Mouse (Mus musculus): Measurements from ENCODE around the gene E2f1.

E2f1 gene

GRCm38 (mm10) chr2:154552424-154552907, 17.2 kb downstream of the E2f1 start:
- DNase-seq (ENCODE audit: inconsistent ontology term) = peak; percentile 87

GRCm38 (mm10) chr2:154551927-154552326, 17.8 kb downstream of the E2f1 start:
- DNase-seq (ENCODE audit: inconsistent ontology term) = no peak

DNA sequence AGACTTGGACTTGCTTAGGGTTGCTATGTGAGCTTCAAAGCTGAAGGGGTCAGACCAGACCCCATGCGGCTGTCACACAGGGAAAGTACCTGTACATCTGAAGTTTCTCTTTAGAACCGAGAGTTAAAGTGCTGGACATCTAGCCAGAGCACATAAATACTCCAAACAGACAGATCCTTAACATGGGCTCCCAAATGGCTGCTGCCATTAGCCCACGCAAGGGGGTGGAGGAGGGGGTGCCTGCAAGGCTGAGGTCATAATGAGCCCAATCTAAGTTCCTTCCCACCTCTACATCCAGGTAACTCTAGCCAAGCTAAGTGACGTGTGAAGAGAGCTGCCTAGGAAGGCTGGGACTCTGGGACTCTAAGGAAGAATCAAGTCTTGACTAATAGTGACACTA, 18.2 kb downstream of the E2f1 start, which contains the start of gene Actl10:
TSS of gene Actl10 (plus strand) at position 301 of the 400 bp plus-strand sequence.
- no peak for DNase-seq (ENCODE audit: inconsistent ontology term)

GRCm38 (mm10) chr2:154550937-154551336, 18.8 kb downstream of the E2f1 start:
- no peak for DNase-seq (ENCODE audit: inconsistent ontology term)

GRCm38 (mm10) chr2:154549886-154550189, 19.9 kb downstream of the E2f1 start:
- no peak for DNase-seq (ENCODE audit: inconsistent ontology term)

DNA sequence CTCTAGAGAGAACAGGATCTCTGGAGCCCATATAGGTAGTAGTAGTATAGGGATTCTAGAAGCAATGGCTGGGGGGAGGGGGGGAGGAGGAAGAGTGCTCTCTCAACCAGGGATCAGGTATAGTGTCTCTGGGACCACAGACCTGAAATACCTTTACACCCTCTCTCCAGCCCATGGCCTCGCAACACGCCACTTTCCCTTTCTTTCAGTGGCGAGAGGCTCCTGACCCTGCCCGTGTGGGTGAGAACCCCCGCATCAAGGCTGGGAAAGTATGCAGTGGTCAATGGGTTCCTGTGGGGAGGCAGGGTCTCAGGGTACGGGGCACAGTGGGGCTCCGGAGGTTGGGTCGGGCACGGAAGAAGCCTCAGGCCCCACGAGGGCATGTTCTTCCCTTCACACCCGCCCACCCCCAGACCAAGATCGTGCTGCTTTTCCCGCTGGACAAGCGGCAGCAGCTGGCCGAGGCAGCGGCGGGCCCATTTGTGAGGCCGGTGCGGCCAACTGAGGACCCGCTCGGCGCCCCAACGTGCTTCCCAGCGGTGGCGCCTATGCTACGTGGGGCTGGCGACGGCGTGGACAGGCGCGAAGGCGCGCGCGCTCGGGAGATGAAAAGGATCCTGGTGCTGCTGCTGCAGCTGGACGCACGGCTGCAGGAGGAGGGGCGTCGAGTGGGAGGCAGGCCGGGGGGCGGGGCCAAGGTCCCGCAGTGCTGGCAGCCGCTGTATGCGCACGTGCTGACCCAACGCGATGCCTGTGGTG, 20.4 kb downstream of the E2f1 start:
- DNase-seq (ENCODE audit: inconsistent ontology term) = peak; percentile 75

GRCm38 (mm10) chr2:154548688-154549087, 21.0 kb downstream of the E2f1 start:
- peak; percentile 56 for DNase-seq (ENCODE audit: inconsistent ontology term)

DNA sequence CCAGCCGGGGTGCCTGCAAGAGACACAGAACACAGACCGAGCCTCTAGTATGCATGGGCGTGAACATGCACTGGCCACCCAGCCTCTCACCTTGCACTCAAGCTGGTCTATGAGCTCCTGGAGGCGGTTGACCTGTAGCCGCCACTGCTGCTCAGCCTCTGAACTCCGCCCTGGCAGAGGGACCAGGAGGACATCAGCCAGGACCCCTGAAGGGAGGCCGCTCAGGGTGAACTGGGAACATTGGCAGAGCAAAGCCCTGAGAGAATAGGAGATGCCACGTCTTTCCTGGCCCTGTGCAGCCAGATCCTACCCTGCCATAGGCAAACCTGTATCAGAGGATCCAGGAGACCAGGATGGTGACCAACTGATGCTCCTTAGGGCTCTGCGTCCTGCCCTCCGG, 23.0 kb downstream of the E2f1 start, which contains the start of gene 1700003F12Rik:
TSS of gene 1700003F12Rik (plus strand) at position 375 of the 400 bp plus-strand sequence.
- no peak for DNase-seq (ENCODE audit: inconsistent ontology term)

GRCm38 (mm10) chr2:154543567-154544347, 25.9 kb downstream of the E2f1 start:
- peak; percentile 95 for DNase-seq (ENCODE audit: inconsistent ontology term)

DNA sequence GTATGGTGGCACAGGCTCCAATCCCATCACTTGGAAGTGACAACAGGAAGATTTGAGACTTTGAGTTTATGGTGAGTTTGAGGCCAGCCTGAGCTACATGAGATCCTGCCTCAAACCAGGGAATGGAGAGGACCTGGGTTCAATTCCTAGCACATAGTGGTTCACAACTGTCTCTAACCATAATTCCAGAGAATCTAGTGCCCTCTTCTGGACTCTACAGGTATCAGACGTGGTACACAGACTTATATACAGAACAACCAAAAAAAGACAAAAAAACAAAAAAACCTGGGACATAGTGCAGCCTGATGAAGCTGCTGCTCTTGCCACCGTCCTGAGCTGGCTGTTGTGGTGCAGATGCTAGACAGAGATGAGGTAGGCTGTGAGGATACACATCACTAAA, 28.1 kb downstream of the E2f1 start:
- no peak for DNase-seq (ENCODE audit: inconsistent ontology term)

- DNase-seq (ENCODE audit: inconsistent ontology term) = peak; percentile 36
Measured at GRCm38 (mm10) chr2:154539720-154540119, 30.0 kb downstream of the E2f1 start.

- peak; percentile 66 for DNase-seq (ENCODE audit: inconsistent ontology term)
Measured at GRCm38 (mm10) chr2:154538710-154539109, 31.0 kb downstream of the E2f1 start.

DNA sequence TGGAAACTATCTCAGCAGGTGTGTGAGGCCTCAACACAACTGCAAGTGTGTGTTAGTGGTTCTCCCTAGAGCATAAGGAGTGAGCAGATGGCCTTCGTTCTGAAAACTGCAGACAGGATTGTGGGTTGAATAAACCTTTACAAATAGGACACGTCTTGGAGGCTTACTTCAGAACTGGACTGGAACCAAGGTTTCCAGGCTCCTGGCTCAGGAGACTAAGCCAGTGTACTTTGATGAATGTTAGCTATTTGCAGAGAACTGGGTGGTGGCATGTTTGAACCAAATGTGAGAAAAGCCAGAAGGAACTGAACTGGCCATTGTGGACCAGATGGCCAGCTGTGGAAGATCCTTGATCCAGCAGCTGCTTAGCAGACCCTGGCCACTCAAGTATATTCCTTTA, 31.4 kb downstream of the E2f1 start:
- peak; percentile 41 for DNase-seq (ENCODE audit: inconsistent ontology term)

- DNase-seq (ENCODE audit: inconsistent ontology term) = no peak
Measured at GRCm38 (mm10) chr2:154534704-154535270, 34.9 kb downstream of the E2f1 start.

DNA sequence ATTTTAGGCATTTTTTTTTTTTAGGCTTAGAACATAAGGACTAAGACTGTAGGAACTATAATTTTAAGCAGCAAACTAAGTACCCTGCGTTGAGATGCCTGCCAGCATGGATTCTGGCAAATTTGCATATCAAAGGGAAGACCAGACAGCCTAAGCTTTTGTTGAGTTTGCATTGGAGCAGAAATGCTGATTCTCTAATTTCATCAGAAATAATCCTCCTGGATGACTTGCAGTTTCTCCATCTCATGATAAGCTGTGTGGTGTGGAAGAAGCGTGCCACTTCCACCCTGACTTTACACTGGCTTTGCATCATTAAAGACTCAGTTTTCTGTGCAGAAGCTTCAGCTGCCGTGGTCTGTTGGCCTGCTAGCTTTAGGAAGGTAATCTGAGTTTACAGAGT, 36.8 kb downstream of the E2f1 start:
- no peak for DNase-seq (ENCODE audit: inconsistent ontology term)

DNA sequence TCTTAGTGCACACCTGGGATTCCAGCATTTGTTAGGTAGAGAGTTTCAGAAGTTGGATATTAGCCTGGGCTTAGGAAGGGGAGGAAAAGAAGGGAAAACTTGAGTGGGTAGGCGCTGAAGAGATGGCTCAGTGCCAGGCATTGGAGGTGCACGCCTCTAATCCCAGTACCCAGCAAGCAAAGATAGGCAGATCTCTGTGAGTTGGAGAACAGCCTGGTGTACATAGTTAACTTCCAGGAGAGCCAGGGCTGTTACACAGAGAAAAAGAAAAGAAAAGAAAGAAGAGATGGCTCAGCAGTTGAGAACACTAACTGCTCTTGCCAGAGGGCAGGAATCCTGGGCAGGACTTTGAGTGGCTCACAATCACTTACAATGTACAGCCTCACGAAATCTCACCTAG, 43.2 kb downstream of the E2f1 start:
- no peak for DNase-seq (ENCODE audit: inconsistent ontology term)

- DNase-seq (ENCODE audit: inconsistent ontology term) = no peak
Measured at GRCm38 (mm10) chr2:154525285-154525684, 44.4 kb downstream of the E2f1 start.

DNA sequence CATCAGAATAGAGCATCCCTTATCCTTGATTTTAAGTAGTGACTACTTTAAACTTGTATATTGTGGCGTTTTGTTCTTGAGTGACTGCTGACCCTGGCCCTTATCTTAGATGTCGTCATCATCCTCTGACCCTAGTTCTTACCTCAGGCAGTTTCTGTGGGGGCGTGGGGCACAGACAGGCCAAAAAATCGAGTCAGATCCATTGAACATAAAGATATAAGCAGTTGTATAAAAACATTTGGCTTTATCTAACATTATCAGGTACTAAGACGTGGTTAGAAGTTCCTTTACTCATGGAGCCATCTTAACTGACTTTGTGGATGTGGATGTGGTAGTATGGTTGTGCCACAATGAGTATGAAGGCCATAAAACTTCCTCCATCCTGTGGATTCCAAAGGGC, 47.4 kb downstream of the E2f1 start:
- DNase-seq (ENCODE audit: inconsistent ontology term) = no peak

DNA sequence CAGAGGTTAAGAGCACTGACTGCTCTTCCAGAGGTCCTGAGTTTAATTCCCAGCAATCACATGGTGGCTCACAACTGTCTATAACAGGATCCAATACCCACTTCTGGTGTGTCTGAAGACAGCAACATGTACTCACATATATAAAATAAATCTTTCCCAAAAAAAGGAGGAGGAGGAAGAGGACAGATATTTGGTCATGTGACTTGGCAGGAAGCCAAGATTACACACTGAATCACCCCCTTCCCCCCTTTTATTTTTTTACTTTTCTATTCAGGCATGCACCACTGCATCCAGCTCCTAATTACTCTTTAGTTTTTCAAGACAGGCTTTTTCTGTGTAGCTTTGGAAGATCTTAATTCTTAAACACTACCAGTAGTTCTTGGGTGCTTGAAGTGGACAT, 48.2 kb downstream of the E2f1 start:
- no peak for DNase-seq (ENCODE audit: inconsistent ontology term)

GRCm38 (mm10) chr2:154517424-154517823, 52.3 kb downstream of the E2f1 start:
- no peak for DNase-seq (ENCODE audit: inconsistent ontology term)

GRCm38 (mm10) chr2:154516944-154517343, 52.7 kb downstream of the E2f1 start:
- peak; percentile 84 for DNase-seq (ENCODE audit: inconsistent ontology term)

DNA sequence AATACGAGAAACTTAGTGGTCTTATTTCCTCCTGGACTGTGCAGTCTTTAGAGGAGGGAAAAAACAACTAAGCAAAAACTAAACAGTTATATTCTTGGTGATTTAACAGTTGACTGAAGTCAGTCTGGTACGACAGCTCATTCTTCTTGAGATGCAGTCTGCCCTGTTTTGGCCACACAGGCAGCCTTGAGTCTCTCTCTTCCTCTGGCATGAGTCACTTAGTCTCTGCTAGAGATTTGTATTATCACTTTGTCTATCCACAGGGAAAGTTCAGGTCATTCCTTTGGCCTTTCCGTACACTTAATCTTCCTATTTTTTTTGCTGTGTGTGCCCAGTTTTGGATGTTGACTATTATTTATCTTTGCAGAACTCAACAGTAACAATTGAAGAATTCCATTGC, 59.6 kb downstream of the E2f1 start:
- no peak for DNase-seq (ENCODE audit: inconsistent ontology term)

Measured in Muller cell, postnatal 12 days (primary cell).